Mouse (Mus musculus): Measurements from ENCODE around the gene Tex36. TPM values are rescaled to one million over a fixed set of nuclear protein-coding genes. Genes with fewer than 3 reads are reported as not detected.

The Tex36 gene
- not detected for polyA plus RNA-seq (2017; shearing (Covaris generic))

GRCm38 (mm10) chr7:133602058-133602457 is at the start of gene Tex36:
TSS of gene Tex36 (minus strand) at chr7:133602158.
- no peak for ATAC-seq

- peak; percentile 95 for ATAC-seq
Measured at GRCm38 (mm10) chr7:133645716-133646115, 43.8 kb upstream of the Tex36 start.

- no peak for ATAC-seq
Measured at GRCm38 (mm10) chr7:133638821-133639220, 36.9 kb upstream of the Tex36 start.

GRCm38 (mm10) chr7:133638306-133638705 is 36.3 kb upstream of the Tex36 start:
- no peak for ATAC-seq

GRCm38 (mm10) chr7:133637361-133638305 is 35.7 kb upstream of the Tex36 start, which contains the start of gene Edrf1:
TSS of gene Edrf1 (plus strand) at chr7:133637543.
- peak; percentile 94 for ATAC-seq

GRCm38 (mm10) chr7:133636738-133637352 is 34.9 kb upstream of the Tex36 start:
- ATAC-seq, result peak; percentile 41

GRCm38 (mm10) chr7:133634932-133635650 is 33.1 kb upstream of the Tex36 start:
- no peak for ATAC-seq

GRCm38 (mm10) chr7:133632476-133632875 is 30.5 kb upstream of the Tex36 start:
- no peak for ATAC-seq

- no peak for ATAC-seq
Measured at GRCm38 (mm10) chr7:133630821-133631220, 28.9 kb upstream of the Tex36 start.

- ATAC-seq, result no peak
Measured at GRCm38 (mm10) chr7:133627184-133627936, 25.4 kb upstream of the Tex36 start.

- no peak for ATAC-seq
Measured at GRCm38 (mm10) chr7:133623226-133623625, 21.3 kb upstream of the Tex36 start.

GRCm38 (mm10) chr7:133620721-133621120 is 18.8 kb upstream of the Tex36 start:
- no peak for ATAC-seq

GRCm38 (mm10) chr7:133612981-133613380 is 11.0 kb upstream of the Tex36 start:
- ATAC-seq, result no peak

- no peak for ATAC-seq
Measured at GRCm38 (mm10) chr7:133609585-133609984, 7.6 kb upstream of the Tex36 start.

- no peak for ATAC-seq
Measured at GRCm38 (mm10) chr7:133608631-133609340, 6.8 kb upstream of the Tex36 start.

- ATAC-seq, result no peak
Measured at GRCm38 (mm10) chr7:133607883-133608575, 6.1 kb upstream of the Tex36 start.

GRCm38 (mm10) chr7:133607331-133607730 is 5.4 kb upstream of the Tex36 start:
- no peak for ATAC-seq

- no peak for ATAC-seq
Measured at GRCm38 (mm10) chr7:133604427-133605081, 2.6 kb upstream of the Tex36 start.

- ATAC-seq, result no peak
Measured at GRCm38 (mm10) chr7:133603156-133603555, 1.2 kb upstream of the Tex36 start.

GRCm38 (mm10) chr7:133600558-133600957 is 1.4 kb downstream of the Tex36 start:
- no peak for ATAC-seq

All from activated CD4-positive, CD25-positive, alpha-beta regulatory T cell, adult 4 months (primary cell).